Mouse (Mus musculus): Measurements from ENCODE around the gene Actg2.

DNA sequence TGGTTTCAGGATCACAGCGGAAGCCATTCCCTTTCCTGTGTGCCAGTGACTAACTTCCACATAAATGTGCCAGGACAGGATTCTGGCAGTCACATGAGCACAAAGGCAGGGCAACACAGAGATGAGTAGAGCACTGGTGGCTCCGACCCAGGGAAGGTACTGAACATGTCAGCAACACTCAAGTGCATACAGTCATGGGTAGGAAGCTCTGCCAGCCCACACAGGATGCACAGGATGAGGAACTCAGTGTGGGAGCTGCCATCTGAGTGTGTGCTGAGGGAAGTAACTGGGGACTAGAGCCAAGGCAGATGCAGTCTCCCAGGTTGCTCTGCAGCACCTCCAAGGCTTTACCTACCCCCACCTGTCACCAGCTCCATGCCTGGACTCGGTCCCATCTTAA, 33.4 kb downstream of the Actg2 start:
- TF ChIP-seq ZNF384 (IDR thresholded peaks at IDR 0.05; ENCODE audit: low read depth, low read length), result no peak
- no peak for TF ChIP-seq ZC3H11A (IDR thresholded peaks at IDR 0.05; ENCODE audit: borderline replicate concordance, low read depth, low read length)
- TF ChIP-seq CHD2 (IDR thresholded peaks at IDR 0.05; ENCODE audit: low read depth, low read length), result no peak

Data from ES-E14 (cell line).